Mouse (Mus musculus): ENCODE results near the gene Tlcd1. TPM values are rescaled to one million over a fixed set of nuclear protein-coding genes. Genes with fewer than 3 reads are reported as not detected.
A peak's percentile ranks its signal among the peaks of the same experiment; 100 is the strongest.

Tlcd1 gene
- polyA plus RNA-seq, 1 experiment from 2014 or later, result 9.9 TPM

- Histone ChIP-seq H3K36me3 (ENCODE audit: control insufficient read depth, insufficient read depth, low read length) (peaks cover 4% of the 10 kb centered on the region), H3K27ac (ENCODE audit: low read depth, low read length) (no peak overlapping the region), H3K4me2 (ENCODE audit: low read depth, low read length, severe bottlenecking) (peak overlapping the region; percentile 93), H3K27me3 (ENCODE audit: control insufficient read depth, insufficient read depth, low read length) (no peaks in the 10 kb centered on the region), H3K4me1 (replicated peaks; ENCODE audit: control insufficient read depth, insufficient read depth, low read length) (peaks cover 28% of the 10 kb centered on the region), H3K9ac (ENCODE audit: low read length) (peak overlapping the region; percentile 50; the same call in 1 of the 2 replicates), H3K4me3 (ENCODE audit: low read depth, low read length) (peak overlapping the region; percentile 54), H3K9me3 (ENCODE audit: control insufficient read depth, low read length) (no peaks in the 10 kb centered on the region)
- 3% methylated on average over 10 of the region's 10 CpGs for WGBS
- ATAC-seq (replicated peaks; ENCODE audit: low FRiP score), result no peak; the same call in 1 of the 2 replicates
- no peak for DNase-seq (ENCODE audit: low spot score)
Observed at GRCm38 (mm10) chr11:78177437-78177836, 926 bp downstream of the Tlcd1 start.

GRCm38 (mm10) chr11:78177903-78178858 lies 1.7 kb downstream of the Tlcd1 start:
- Histone ChIP-seq H3K36me3 (ENCODE audit: control insufficient read depth, insufficient read depth, low read length) (peaks cover 4% of the 10 kb centered on the region), H3K9me3 (ENCODE audit: control insufficient read depth, low read length) (no peaks in the 10 kb centered on the region), H3K4me3 (ENCODE audit: low read depth, low read length) (peak overlapping the region; percentile 54), H3K4me1 (replicated peaks; ENCODE audit: control insufficient read depth, insufficient read depth, low read length) (peaks cover 28% of the 10 kb centered on the region), H3K9ac (ENCODE audit: low read length) (peak overlapping the region; percentile 64), H3K4me2 (ENCODE audit: low read depth, low read length, severe bottlenecking) (peak overlapping the region; percentile 93), H3K27ac (ENCODE audit: low read depth, low read length) (peak overlapping the region; percentile 93), H3K27me3 (ENCODE audit: control insufficient read depth, insufficient read depth, low read length) (no peaks in the 10 kb centered on the region)
- DNase-seq (ENCODE audit: low spot score) (peak; percentile 98), ATAC-seq (replicated peaks; ENCODE audit: low FRiP score) (peak; percentile 83)
- WGBS, result under 1% methylated on average over 74 of the region's 84 CpGs

- Histone ChIP-seq H3K4me2 (ENCODE audit: low read depth, low read length, severe bottlenecking) (peak overlapping the region; percentile 93), H3K36me3 (ENCODE audit: control insufficient read depth, insufficient read depth, low read length) (peaks cover 4% of the 10 kb centered on the region), H3K27ac (ENCODE audit: low read depth, low read length) (peak overlapping the region; percentile 93), H3K9me3 (ENCODE audit: control insufficient read depth, low read length) (no peaks in the 10 kb centered on the region), H3K27me3 (ENCODE audit: control insufficient read depth, insufficient read depth, low read length) (no peaks in the 10 kb centered on the region), H3K9ac (ENCODE audit: low read length) (peak overlapping the region; percentile 64), H3K4me3 (ENCODE audit: low read depth, low read length) (peak overlapping the region; percentile 54), H3K4me1 (replicated peaks; ENCODE audit: control insufficient read depth, insufficient read depth, low read length) (peaks cover 28% of the 10 kb centered on the region)
- WGBS, result under 1% methylated on average over 28 of the region's 29 CpGs
- DNase-seq (ENCODE audit: low spot score) (peak; percentile 77), ATAC-seq (replicated peaks; ENCODE audit: low FRiP score) (0 out of 2 replicates have a peak, but pooled peaks have one; percentile 1)
Observed at GRCm38 (mm10) chr11:78178859-78179437, 2.4 kb downstream of the Tlcd1 start.

GRCm38 (mm10) chr11:78179438-78179999 lies 3.0 kb downstream of the Tlcd1 start:
- Histone ChIP-seq H3K36me3 (ENCODE audit: control insufficient read depth, insufficient read depth, low read length) (peaks cover 4% of the 10 kb centered on the region), H3K27ac (ENCODE audit: low read depth, low read length) (peak overlapping the region; percentile 93; the same call in 1 of the 2 replicates), H3K4me3 (ENCODE audit: low read depth, low read length) (peak overlapping the region; percentile 54), H3K4me1 (replicated peaks; ENCODE audit: control insufficient read depth, insufficient read depth, low read length) (peaks cover 28% of the 10 kb centered on the region), H3K9me3 (ENCODE audit: control insufficient read depth, low read length) (no peaks in the 10 kb centered on the region), H3K27me3 (ENCODE audit: control insufficient read depth, insufficient read depth, low read length) (no peaks in the 10 kb centered on the region), H3K9ac (ENCODE audit: low read length) (peak overlapping the region; percentile 64), H3K4me2 (ENCODE audit: low read depth, low read length, severe bottlenecking) (peak overlapping the region; percentile 93)
- WGBS, result 33% methylated on average over 8 of the region's 8 CpGs
- ATAC-seq (replicated peaks; ENCODE audit: low FRiP score) (no peak), DNase-seq (ENCODE audit: low spot score) (no peak)

GRCm38 (mm10) chr11:78180081-78180761 lies 3.7 kb downstream of the Tlcd1 start:
- no peak overlapping the region; the same call in 1 of the 2 replicates for H3K9ac ChIP-seq (ENCODE audit: low read length)
- peaks cover 4% of the 10 kb centered on the region for H3K36me3 ChIP-seq (ENCODE audit: control insufficient read depth, insufficient read depth, low read length)
- 0 out of 2 replicates have a peak overlapping the region, but pooled peaks have one; percentile 0 for H3K4me3 ChIP-seq (ENCODE audit: low read depth, low read length)
- H3K4me2 ChIP-seq (ENCODE audit: low read depth, low read length, severe bottlenecking), result peak overlapping the region; percentile 13; the same call in 1 of the 2 replicates
- ATAC-seq (replicated peaks; ENCODE audit: low FRiP score) (no peak), DNase-seq (ENCODE audit: low spot score) (no peak)
- 79% methylated on average over 6 of the region's 6 CpGs for WGBS
- peaks cover 28% of the 10 kb centered on the region for H3K4me1 ChIP-seq (replicated peaks; ENCODE audit: control insufficient read depth, insufficient read depth, low read length)
- no peak overlapping the region for H3K27ac ChIP-seq (ENCODE audit: low read depth, low read length)
- no peaks in the 10 kb centered on the region for H3K27me3 ChIP-seq (ENCODE audit: control insufficient read depth, insufficient read depth, low read length)
- H3K9me3 ChIP-seq (ENCODE audit: control insufficient read depth, low read length), result no peaks in the 10 kb centered on the region

GRCm38 (mm10) chr11:78181830-78182357 lies 5.4 kb downstream of the Tlcd1 start:
- ATAC-seq (replicated peaks; ENCODE audit: low FRiP score) (no peak), DNase-seq (ENCODE audit: low spot score) (no peak)
- peak overlapping the region; percentile 70 for H3K4me2 ChIP-seq (ENCODE audit: low read depth, low read length, severe bottlenecking)
- no peaks in the 10 kb centered on the region for H3K27me3 ChIP-seq (ENCODE audit: control insufficient read depth, insufficient read depth, low read length)
- H3K9ac ChIP-seq (ENCODE audit: low read length), result peak overlapping the region; percentile 96
- no peaks in the 10 kb centered on the region for H3K9me3 ChIP-seq (ENCODE audit: control insufficient read depth, low read length)
- H3K36me3 ChIP-seq (ENCODE audit: control insufficient read depth, insufficient read depth, low read length), result peaks cover 4% of the 10 kb centered on the region
- peak overlapping the region; percentile 92 for H3K4me3 ChIP-seq (ENCODE audit: low read depth, low read length)
- H3K4me1 ChIP-seq (replicated peaks; ENCODE audit: control insufficient read depth, insufficient read depth, low read length), result peaks cover 26% of the 10 kb centered on the region
- WGBS, result 50% methylated on average over 2 of the region's 2 CpGs
- no peak overlapping the region for H3K27ac ChIP-seq (ENCODE audit: low read depth, low read length)

- peak overlapping the region; percentile 96 for H3K9ac ChIP-seq (ENCODE audit: low read length)
- peak overlapping the region; percentile 70 for H3K4me2 ChIP-seq (ENCODE audit: low read depth, low read length, severe bottlenecking)
- no peaks in the 10 kb centered on the region for H3K27me3 ChIP-seq (ENCODE audit: control insufficient read depth, insufficient read depth, low read length)
- no peaks in the 10 kb centered on the region for H3K9me3 ChIP-seq (ENCODE audit: control insufficient read depth, low read length)
- peak overlapping the region; percentile 92 for H3K4me3 ChIP-seq (ENCODE audit: low read depth, low read length)
- DNase-seq (ENCODE audit: low spot score), result no peak
- no peak for ATAC-seq (replicated peaks; ENCODE audit: low FRiP score)
- peaks cover 21% of the 10 kb centered on the region for H3K4me1 ChIP-seq (replicated peaks; ENCODE audit: control insufficient read depth, insufficient read depth, low read length)
- peaks cover 4% of the 10 kb centered on the region for H3K36me3 ChIP-seq (ENCODE audit: control insufficient read depth, insufficient read depth, low read length)
- no peak overlapping the region for H3K27ac ChIP-seq (ENCODE audit: low read depth, low read length)
- 12% methylated on average over 7 of the region's 7 CpGs for WGBS
Observed at GRCm38 (mm10) chr11:78182450-78182849, 5.9 kb downstream of the Tlcd1 start.
